Mouse (Mus musculus): ENCODE measurements around the gene Rac3.

DNA sequence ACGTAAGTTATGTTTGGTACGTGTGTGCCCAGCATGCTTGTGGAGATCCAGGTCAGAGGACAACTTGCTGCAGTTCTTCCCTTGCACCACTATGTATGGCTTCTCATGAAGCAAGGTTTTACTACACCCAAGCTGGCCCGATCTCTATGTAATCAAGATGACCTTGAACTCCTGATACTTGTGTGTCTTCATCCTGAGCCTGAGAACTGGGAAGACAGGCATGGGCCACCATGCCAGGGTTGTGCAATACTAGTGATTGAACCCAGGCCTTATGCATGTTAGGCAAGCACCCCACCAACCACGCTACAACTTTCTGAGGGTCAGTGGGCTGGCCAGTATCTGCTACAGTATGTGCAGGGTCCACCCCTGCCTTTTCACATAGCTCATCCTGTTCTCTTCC lies 44.3 kb upstream of the Rac3 start:
- TF ChIP-seq GATA1 (IDR thresholded peaks at IDR 0.05; ENCODE audit: low read length) (no peak), TAL1 (IDR thresholded peaks at IDR 0.05; ENCODE audit: low read length) (no peak)

Data from erythroblast, embryonic 14.5 days (primary cell).